Mouse (Mus musculus): ENCODE measurements around the gene 4833439L19Rik.

The 4833439L19Rik gene

DNA sequence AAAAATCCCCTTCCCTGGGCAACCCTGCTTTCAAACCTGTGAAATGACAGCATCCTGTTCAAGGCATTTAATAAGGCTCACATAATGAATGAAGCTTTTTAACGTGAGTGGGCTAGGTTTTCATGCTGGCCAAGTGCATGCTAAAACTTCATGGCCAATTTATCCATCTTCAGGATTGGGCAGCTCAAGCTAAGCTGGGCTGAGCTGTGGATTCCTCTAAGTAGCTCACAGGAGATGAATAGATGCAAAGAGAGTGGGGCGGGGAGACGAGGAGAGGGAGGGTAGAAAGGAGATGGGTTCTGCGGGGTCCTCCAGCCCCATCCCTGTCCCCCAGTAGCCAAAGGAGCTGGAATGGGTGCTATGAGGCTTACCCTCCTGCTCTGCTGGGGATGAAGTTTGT, 39.0 kb upstream of the 4833439L19Rik start:
- no peaks in the 10 kb centered on the region for H3K27me3 ChIP-seq (ENCODE audit: insufficient read depth, low read length)
- peaks cover 43% of the 10 kb centered on the region for H3K36me3 ChIP-seq (ENCODE audit: insufficient read depth, low read length)
- H3K4me1 ChIP-seq (replicated peaks; ENCODE audit: low read depth, low read length): peaks cover 92% of the 10 kb centered on the region
- no peaks in the 10 kb centered on the region for H3K9me3 ChIP-seq (ENCODE audit: low read length)
- H3K4me3 ChIP-seq (replicated peaks; ENCODE audit: low read length): peak overlapping the region; percentile 58
- TF ChIP-seq NANOG (IDR thresholded peaks at IDR 0.05; ENCODE audit: borderline replicate concordance, low read length): no peak

DNA sequence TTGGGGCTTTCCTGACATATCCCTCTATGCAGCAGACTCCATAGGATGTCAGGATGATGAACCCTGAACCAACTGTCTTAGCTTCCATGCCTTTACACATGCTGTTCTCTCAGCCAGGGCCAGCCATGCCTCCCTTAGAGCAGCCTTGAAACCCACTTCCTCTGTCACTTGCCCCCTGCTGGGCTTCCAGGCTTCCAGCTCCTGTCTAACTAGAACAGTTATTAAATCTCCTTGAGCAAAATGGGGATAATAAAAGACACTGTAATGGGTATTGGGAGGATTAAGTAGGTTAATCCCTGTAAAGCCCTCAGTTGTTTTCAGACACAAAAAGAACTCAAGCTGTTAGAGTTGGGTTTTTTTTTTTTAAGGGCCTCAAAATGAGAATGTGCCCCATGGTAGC, 38.3 kb upstream of the 4833439L19Rik start:
- Histone ChIP-seq H3K4me3 (replicated peaks; ENCODE audit: low read length) (peak overlapping the region; percentile 58), H3K4me1 (replicated peaks; ENCODE audit: low read depth, low read length) (peaks cover 92% of the 10 kb centered on the region), H3K27me3 (ENCODE audit: insufficient read depth, low read length) (no peaks in the 10 kb centered on the region), H3K9me3 (ENCODE audit: low read length) (no peaks in the 10 kb centered on the region), H3K36me3 (ENCODE audit: insufficient read depth, low read length) (peaks cover 51% of the 10 kb centered on the region)
- no peak for TF ChIP-seq NANOG (IDR thresholded peaks at IDR 0.05; ENCODE audit: borderline replicate concordance, low read length)
- TF ChIP-seq CTCF (conservative IDR thresholded peaks at IDR 0.05; ENCODE audit: low read length): no peak
- TF ChIP-seq POU5F1 (IDR thresholded peaks at IDR 0.05; ENCODE audit: borderline replicate concordance, low read length): no peak

DNA sequence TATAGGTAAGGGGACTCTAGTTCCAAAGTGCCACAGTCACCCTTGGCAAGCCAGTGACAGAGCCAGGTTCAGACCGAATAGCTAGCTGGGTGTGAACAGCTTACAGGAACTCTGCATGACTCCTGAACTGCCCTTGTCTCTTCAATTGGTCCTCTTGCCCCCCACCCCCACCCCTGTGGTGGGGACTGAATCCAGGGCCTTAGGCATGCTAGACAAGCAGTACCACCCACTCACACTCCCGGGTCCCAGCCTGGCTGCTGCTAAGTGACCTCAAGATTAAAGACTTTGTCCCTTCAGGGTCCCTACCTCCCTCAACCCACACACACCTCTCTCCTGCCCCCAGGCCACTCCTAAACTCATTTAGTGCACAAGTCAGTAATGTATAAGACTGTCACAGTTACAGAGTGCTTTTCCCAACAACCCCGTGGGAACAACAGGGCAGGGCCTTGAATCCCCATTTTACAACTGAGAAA, 37.4 kb upstream of the 4833439L19Rik start:
- TF ChIP-seq POU5F1 (IDR thresholded peaks at IDR 0.05; ENCODE audit: borderline replicate concordance, low read length) (no peak), NANOG (IDR thresholded peaks at IDR 0.05; ENCODE audit: borderline replicate concordance, low read length) (no peak; the same call in 1 of the 2 replicates), CTCF (conservative IDR thresholded peaks at IDR 0.05; ENCODE audit: low read length) (no peak)
- peaks cover 59% of the 10 kb centered on the region for H3K36me3 ChIP-seq (ENCODE audit: insufficient read depth, low read length)
- H3K9me3 ChIP-seq (ENCODE audit: low read length): no peaks in the 10 kb centered on the region
- H3K27me3 ChIP-seq (ENCODE audit: insufficient read depth, low read length): no peaks in the 10 kb centered on the region
- peaks cover 93% of the 10 kb centered on the region for H3K4me1 ChIP-seq (replicated peaks; ENCODE audit: low read depth, low read length)
- peak overlapping the region; percentile 56 for H3K4me3 ChIP-seq (replicated peaks; ENCODE audit: low read length)

DNA sequence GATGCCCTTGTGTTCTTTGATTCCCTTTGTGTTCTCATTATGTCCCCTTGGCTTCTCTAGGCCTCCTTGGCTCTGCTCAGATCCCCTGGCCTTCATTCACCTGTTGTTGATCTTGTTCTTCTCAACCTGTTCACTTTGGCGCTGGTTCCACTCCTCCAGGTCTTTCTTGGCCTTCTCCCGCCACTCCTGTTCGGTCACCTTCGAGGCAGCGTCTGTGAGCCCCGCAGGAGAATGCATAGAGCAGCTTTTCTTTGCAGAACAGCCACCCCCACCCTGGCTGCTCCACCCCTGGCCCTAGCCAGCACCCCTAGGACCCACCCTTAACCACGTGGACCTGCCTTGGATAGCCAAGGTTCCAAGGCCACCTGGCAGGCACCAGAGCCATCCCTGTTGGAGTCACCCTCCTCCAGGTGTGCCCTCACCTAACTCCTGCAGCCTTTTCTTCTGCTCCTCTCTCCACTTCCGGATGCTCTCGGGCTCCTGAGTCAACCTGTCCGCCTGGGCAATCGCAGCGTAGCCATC, 33.4 kb upstream of the 4833439L19Rik start:
- Histone ChIP-seq H3K36me3 (ENCODE audit: insufficient read depth, low read length) (peaks cover 73% of the 10 kb centered on the region), H3K9me3 (ENCODE audit: low read length) (no peaks in the 10 kb centered on the region), H3K4me1 (replicated peaks; ENCODE audit: low read depth, low read length) (peaks cover 92% of the 10 kb centered on the region), H3K4me3 (replicated peaks; ENCODE audit: low read length) (peak overlapping the region; percentile 57), H3K27me3 (ENCODE audit: insufficient read depth, low read length) (no peaks in the 10 kb centered on the region)
- TF ChIP-seq POU5F1 (IDR thresholded peaks at IDR 0.05; ENCODE audit: borderline replicate concordance, low read length): no peak
- no peak for TF ChIP-seq NANOG (IDR thresholded peaks at IDR 0.05; ENCODE audit: borderline replicate concordance, low read length)
- TF ChIP-seq CTCF (conservative IDR thresholded peaks at IDR 0.05; ENCODE audit: low read length): no peak

DNA sequence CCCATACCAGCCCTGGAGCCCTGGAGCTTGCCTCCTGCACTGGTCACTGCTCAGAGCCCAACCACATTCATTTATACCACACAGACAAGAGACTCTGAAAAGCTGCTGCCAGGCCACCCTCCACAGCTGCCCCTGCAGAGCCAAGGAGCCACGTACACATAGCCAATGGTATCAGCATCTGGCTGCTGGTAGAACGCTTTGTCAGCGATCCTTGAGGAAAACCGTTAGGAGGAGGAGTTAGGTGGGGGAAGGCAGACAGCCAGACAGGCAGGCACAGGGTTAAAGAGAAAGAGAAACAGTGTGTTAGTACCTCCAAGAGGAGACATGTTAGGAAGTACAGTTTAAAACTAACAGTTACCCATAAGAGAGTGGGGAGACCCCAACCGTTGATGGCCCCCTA, 31.6 kb upstream of the 4833439L19Rik start:
- TF ChIP-seq NANOG (IDR thresholded peaks at IDR 0.05; ENCODE audit: borderline replicate concordance, low read length): no peak
- no peak for TF ChIP-seq POU5F1 (IDR thresholded peaks at IDR 0.05; ENCODE audit: borderline replicate concordance, low read length)
- no peak for TF ChIP-seq CTCF (conservative IDR thresholded peaks at IDR 0.05; ENCODE audit: low read length)
- Histone ChIP-seq H3K9me3 (ENCODE audit: low read length) (no peaks in the 10 kb centered on the region), H3K36me3 (ENCODE audit: insufficient read depth, low read length) (peaks cover 92% of the 10 kb centered on the region), H3K4me1 (replicated peaks; ENCODE audit: low read depth, low read length) (peaks cover 92% of the 10 kb centered on the region), H3K27me3 (ENCODE audit: insufficient read depth, low read length) (no peaks in the 10 kb centered on the region), H3K4me3 (replicated peaks; ENCODE audit: low read length) (no peak overlapping the region)

- Histone ChIP-seq H3K27me3 (ENCODE audit: insufficient read depth, low read length) (no peaks in the 10 kb centered on the region), H3K4me3 (replicated peaks; ENCODE audit: low read length) (no peak overlapping the region), H3K36me3 (ENCODE audit: insufficient read depth, low read length) (peaks cover 94% of the 10 kb centered on the region), H3K9me3 (ENCODE audit: low read length) (no peaks in the 10 kb centered on the region), H3K4me1 (replicated peaks; ENCODE audit: low read depth, low read length) (peaks cover 92% of the 10 kb centered on the region)
- TF ChIP-seq POU5F1 (IDR thresholded peaks at IDR 0.05; ENCODE audit: borderline replicate concordance, low read length) (no peak), NANOG (IDR thresholded peaks at IDR 0.05; ENCODE audit: borderline replicate concordance, low read length) (no peak), CTCF (conservative IDR thresholded peaks at IDR 0.05; ENCODE audit: low read length) (no peak)
Observed at GRCm38 (mm10) chr13:54596107-54596690, 31.0 kb upstream of the 4833439L19Rik start.

- H3K4me1 ChIP-seq (replicated peaks; ENCODE audit: low read depth, low read length): peaks cover 85% of the 10 kb centered on the region
- H3K27me3 ChIP-seq (ENCODE audit: insufficient read depth, low read length): no peaks in the 10 kb centered on the region
- no peak overlapping the region for H3K4me3 ChIP-seq (replicated peaks; ENCODE audit: low read length)
- no peaks in the 10 kb centered on the region for H3K9me3 ChIP-seq (ENCODE audit: low read length)
- peaks cover 79% of the 10 kb centered on the region for H3K36me3 ChIP-seq (ENCODE audit: insufficient read depth, low read length)
- TF ChIP-seq CTCF (conservative IDR thresholded peaks at IDR 0.05; ENCODE audit: low read length) (no peak), POU5F1 (IDR thresholded peaks at IDR 0.05; ENCODE audit: borderline replicate concordance, low read length) (no peak), NANOG (IDR thresholded peaks at IDR 0.05; ENCODE audit: borderline replicate concordance, low read length) (no peak)
Observed at GRCm38 (mm10) chr13:54593617-54594016, 28.4 kb upstream of the 4833439L19Rik start.

- Histone ChIP-seq H3K4me1 (replicated peaks; ENCODE audit: low read depth, low read length) (peaks cover 73% of the 10 kb centered on the region), H3K36me3 (ENCODE audit: insufficient read depth, low read length) (peaks cover 79% of the 10 kb centered on the region), H3K4me3 (replicated peaks; ENCODE audit: low read length) (peak overlapping the region; percentile 97; the same call in 1 of the 2 replicates), H3K27me3 (ENCODE audit: insufficient read depth, low read length) (no peaks in the 10 kb centered on the region), H3K9me3 (ENCODE audit: low read length) (no peaks in the 10 kb centered on the region)
- no peak for TF ChIP-seq NANOG (IDR thresholded peaks at IDR 0.05; ENCODE audit: borderline replicate concordance, low read length)
- TF ChIP-seq POU5F1 (IDR thresholded peaks at IDR 0.05; ENCODE audit: borderline replicate concordance, low read length): no peak
- TF ChIP-seq CTCF (conservative IDR thresholded peaks at IDR 0.05; ENCODE audit: low read length): no peak
Observed at GRCm38 (mm10) chr13:54591776-54592356, 26.6 kb upstream of the 4833439L19Rik start.
